Mouse (Mus musculus): ENCODE data around the gene Pole2. TPM values are rescaled to one million over a fixed set of nuclear protein-coding genes. Genes with fewer than 3 reads are reported as not detected.

The Pole2 gene
- polyA plus RNA-seq, 1 experiment = 3.4 TPM

GRCm38 (mm10) chr12:69210056-69210979 lies 17.7 kb downstream of the Pole2 start:
- Histone ChIP-seq H3K36me3 (ENCODE audit: control insufficient read depth, insufficient read depth, low read length) (no peaks in the 10 kb centered on the region; the same call in none of the 2 replicates), H3K4me3 (ENCODE audit: low read depth, low read length) (no peak overlapping the region), H3K27ac (ENCODE audit: insufficient read depth, low read depth, low read length) (no peak overlapping the region), H3K4me1 (ENCODE audit: control insufficient read depth, insufficient read depth, insufficient read length, low read length) (no peaks in the 10 kb centered on the region), H3K27me3 (ENCODE audit: control insufficient read depth, insufficient read depth, low read length) (no peaks in the 10 kb centered on the region)
- no peak for TF ChIP-seq CTCF (IDR thresholded peaks at IDR 0.05; ENCODE audit: extremely low read depth, insufficient read length, insufficient replicate concordance, low read depth, low read length)
- no peak for TF ChIP-seq POLR2A (IDR thresholded peaks at IDR 0.05; ENCODE audit: low read depth, low read length)
- 94% methylated on average over 18 of the region's 18 CpGs for WGBS

GRCm38 (mm10) chr12:69208520-69208919 lies 19.5 kb downstream of the Pole2 start:
- Histone ChIP-seq H3K27ac (ENCODE audit: insufficient read depth, low read depth, low read length) (no peak overlapping the region), H3K27me3 (ENCODE audit: control insufficient read depth, insufficient read depth, low read length) (no peaks in the 10 kb centered on the region), H3K36me3 (ENCODE audit: control insufficient read depth, insufficient read depth, low read length) (no peaks in the 10 kb centered on the region; the same call in none of the 2 replicates), H3K4me1 (ENCODE audit: control insufficient read depth, insufficient read depth, insufficient read length, low read length) (no peaks in the 10 kb centered on the region), H3K4me3 (ENCODE audit: low read depth, low read length) (no peak overlapping the region)
- 93% methylated on average over 2 of the region's 2 CpGs for WGBS
- TF ChIP-seq POLR2A (IDR thresholded peaks at IDR 0.05; ENCODE audit: low read depth, low read length) (no peak), CTCF (IDR thresholded peaks at IDR 0.05; ENCODE audit: extremely low read depth, insufficient read length, insufficient replicate concordance, low read depth, low read length) (no peak)

GRCm38 (mm10) chr12:69207926-69208325 lies 20.1 kb downstream of the Pole2 start:
- WGBS = 95% methylated on average over 7 of the region's 7 CpGs
- H3K27me3 ChIP-seq (ENCODE audit: control insufficient read depth, insufficient read depth, low read length) = no peaks in the 10 kb centered on the region
- H3K36me3 ChIP-seq (ENCODE audit: control insufficient read depth, insufficient read depth, low read length) = no peaks in the 10 kb centered on the region; the same call in none of the 2 replicates
- H3K4me3 ChIP-seq (ENCODE audit: low read depth, low read length) = no peak overlapping the region
- TF ChIP-seq POLR2A (IDR thresholded peaks at IDR 0.05; ENCODE audit: low read depth, low read length) (no peak), CTCF (IDR thresholded peaks at IDR 0.05; ENCODE audit: extremely low read depth, insufficient read length, insufficient replicate concordance, low read depth, low read length) (no peak)
- H3K27ac ChIP-seq (ENCODE audit: insufficient read depth, low read depth, low read length) = no peak overlapping the region
- H3K4me1 ChIP-seq (ENCODE audit: control insufficient read depth, insufficient read depth, insufficient read length, low read length) = no peaks in the 10 kb centered on the region

GRCm38 (mm10) chr12:69207396-69207795 lies 20.6 kb downstream of the Pole2 start:
- Histone ChIP-seq H3K27me3 (ENCODE audit: control insufficient read depth, insufficient read depth, low read length) (no peaks in the 10 kb centered on the region), H3K4me1 (ENCODE audit: control insufficient read depth, insufficient read depth, insufficient read length, low read length) (no peaks in the 10 kb centered on the region), H3K36me3 (ENCODE audit: control insufficient read depth, insufficient read depth, low read length) (no peaks in the 10 kb centered on the region; the same call in none of the 2 replicates), H3K27ac (ENCODE audit: insufficient read depth, low read depth, low read length) (no peak overlapping the region), H3K4me3 (ENCODE audit: low read depth, low read length) (no peak overlapping the region)
- 94% methylated on average over 8 of the region's 8 CpGs for WGBS
- TF ChIP-seq CTCF (IDR thresholded peaks at IDR 0.05; ENCODE audit: extremely low read depth, insufficient read length, insufficient replicate concordance, low read depth, low read length) = no peak

GRCm38 (mm10) chr12:69204052-69204833 lies 23.8 kb downstream of the Pole2 start, which contains the start of gene Gm49384:
TSS of gene Gm49384 (minus strand) at chr12:69204267.
- no peak for TF ChIP-seq CTCF (IDR thresholded peaks at IDR 0.05; ENCODE audit: extremely low read depth, insufficient read length, insufficient replicate concordance, low read depth, low read length)
- WGBS = 84% methylated on average over 16 of the region's 16 CpGs

GRCm38 (mm10) chr12:69198985-69199384 lies 29.0 kb downstream of the Pole2 start:
- peaks cover 2% of the 10 kb centered on the region; the same call in 1 of the 2 replicates for H3K4me1 ChIP-seq (ENCODE audit: control insufficient read depth, insufficient read depth, insufficient read length, low read length)

More at GRCm38 (mm10) chr12:69204052-69204833, 23.8 kb downstream of the Pole2 start, which contains the start of gene Gm49384:
- no peak within 1 kb of the TSS for H3K27ac ChIP-seq (ENCODE audit: insufficient read depth, low read depth, low read length)
- no peaks in the 10 kb centered on the region for H3K27me3 ChIP-seq (ENCODE audit: control insufficient read depth, insufficient read depth, low read length)
- no peak within 1 kb of the TSS for H3K4me3 ChIP-seq (ENCODE audit: low read depth, low read length)
- peaks cover 6% of the 10 kb centered on the region for H3K36me3 ChIP-seq (ENCODE audit: control insufficient read depth, insufficient read depth, low read length)
- H3K4me1 ChIP-seq (ENCODE audit: control insufficient read depth, insufficient read depth, insufficient read length, low read length) = no peaks in the 10 kb centered on the region

GRCm38 (mm10) chr12:69198164-69198535 lies 29.8 kb downstream of the Pole2 start, which contains the start of gene Dnaaf2:
TSS of gene Dnaaf2 (minus strand) at chr12:69198429.
- no peaks in the 10 kb centered on the region for H3K27me3 ChIP-seq (ENCODE audit: control insufficient read depth, insufficient read depth, low read length)
- under 1% methylated on average over 18 of the region's 18 CpGs for WGBS
- peaks cover 6% of the 10 kb centered on the region for H3K36me3 ChIP-seq (ENCODE audit: control insufficient read depth, insufficient read depth, low read length)
- TF ChIP-seq POLR2A (IDR thresholded peaks at IDR 0.05; ENCODE audit: low read depth, low read length) (no peak; the same call in 1 of the 2 replicates), CTCF (IDR thresholded peaks at IDR 0.05; ENCODE audit: extremely low read depth, insufficient read length, insufficient replicate concordance, low read depth, low read length) (no peak)
- H3K27ac ChIP-seq (ENCODE audit: insufficient read depth, low read depth, low read length) = peak within 1 kb of the TSS; percentile 60
- H3K4me3 ChIP-seq (ENCODE audit: low read depth, low read length) = peak within 1 kb of the TSS; percentile 80
- H3K4me1 ChIP-seq (ENCODE audit: control insufficient read depth, insufficient read depth, insufficient read length, low read length) = peaks cover 2% of the 10 kb centered on the region; the same call in 1 of the 2 replicates

More at GRCm38 (mm10) chr12:69198985-69199384, 29.0 kb downstream of the Pole2 start:
- Histone ChIP-seq H3K27ac (ENCODE audit: insufficient read depth, low read depth, low read length) (no peak overlapping the region), H3K27me3 (ENCODE audit: control insufficient read depth, insufficient read depth, low read length) (no peaks in the 10 kb centered on the region), H3K4me3 (ENCODE audit: low read depth, low read length) (no peak overlapping the region), H3K36me3 (ENCODE audit: control insufficient read depth, insufficient read depth, low read length) (peaks cover 6% of the 10 kb centered on the region)
- TF ChIP-seq CTCF (IDR thresholded peaks at IDR 0.05; ENCODE audit: extremely low read depth, insufficient read length, insufficient replicate concordance, low read depth, low read length) (no peak), POLR2A (IDR thresholded peaks at IDR 0.05; ENCODE audit: low read depth, low read length) (no peak)
